Mouse (Mus musculus) kidney, embryonic 14.5 days (tissue): ENCODE data around the gene Spcs3. TPM values are rescaled to one million over a fixed set of nuclear protein-coding genes. Genes with fewer than 3 reads are reported as not detected.
A peak's percentile ranks its signal among the peaks of the same experiment; 100 is the strongest.

Source experiments
- ATAC-seq: fragments of 200-750 bp; cut with Nextera tagmentation; 2 replicates; pipeline ENCODE4 v1.8.0; 2017; ENCODE audit warnings: moderate number of reproducible peaks, mild to moderate bottlenecking, moderate TSS enrichment, moderate library complexity; ENCODE audit not compliant: low FRiP score, low TSS enrichment
- H3K27ac ChIP-seq: fragments of 300-500 bp; sonication (generic); 2 replicates; pipeline ENCODE4 v1.5.1; 2014; ENCODE audit warnings: low read depth, mild to moderate bottlenecking, low read length, moderate library complexity, mixed read lengths
- H3K27me3 ChIP-seq: fragments of 300-500 bp; sonication (generic); 2 replicates; pipeline ENCODE4 v1.6.1; 2014; ENCODE audit warnings: mild to moderate bottlenecking, low read length; ENCODE audit not compliant: control insufficient read depth, insufficient read depth
- H3K36me3 ChIP-seq: fragments of 300-500 bp; sonication (generic); 2 replicates; pipeline ENCODE4 v1.6.1; 2014; ENCODE audit warnings: low read length, mixed read lengths; ENCODE audit not compliant: control insufficient read depth, insufficient read depth
- H3K4me1 ChIP-seq: fragments of 300-500 bp; sonication (generic); 2 replicates; pipeline ENCODE4 v1.6.1; 2014; ENCODE audit warnings: low read length, mixed read lengths; ENCODE audit not compliant: control insufficient read depth, insufficient read depth
- H3K4me2 ChIP-seq: fragments of 300-500 bp; sonication (generic); replicated peaks from 2 replicates; pipeline ENCODE4 v1.6.1; 2014; ENCODE audit warnings: low read depth, mild to moderate bottlenecking, low read length
- H3K4me3 ChIP-seq: fragments of 300-500 bp; sonication (generic); 2 replicates; pipeline ENCODE4 v1.5.1; 2014; ENCODE audit warnings: mild to moderate bottlenecking, low read length
- H3K9ac ChIP-seq: fragments of 300-500 bp; sonication (generic); 2 replicates; pipeline ENCODE4 v1.6.1; 2014; ENCODE audit warnings: low read depth, mild to moderate bottlenecking, low read length, moderate library complexity
- H3K9me3 ChIP-seq: fragments of 300-500 bp; sonication (generic); 2 replicates; pipeline ENCODE4 v1.6.1; 2016; ENCODE audit warnings: low read length; ENCODE audit not compliant: control insufficient read depth
- WGBS: fragments of 180-500 bp; shearing (Covaris S2); extraction: QIAGEN DNeasy Blood & Tissue Kit; methylation state at CpG from one replicate; pipeline ENCODE4 v1.1.7; 2014; 5-methylcytosine and 5-hydroxymethylcytosine counted together
- polyA plus RNA-seq: library from polyadenylated mRNA; unstranded; fragments of >200 nt; fragmentation: Nextera tagmentation; extraction: Ambion mirVana; gene quantifications from 2 replicates; pipeline ENCODE4 v1.2.1, GENCODE M21; 2014

Spcs3 gene
- 66.2 and 99.4 TPM in 2 replicates for polyA plus RNA-seq

GRCm38 (mm10) chr8:54529382-54530296, at the start of gene Spcs3, which contains the start of gene Asb5:
Gene Spcs3 (minus strand): TSS chr8:54529998.
Gene Asb5 (plus strand): TSS chr8:54529580.
- WGBS: under 1% methylated on average over 80 of the region's 89 CpGs
- peak; percentile 98 for ATAC-seq
- peaks cover 13% of the 10 kb centered on the region; the same call in 1 of the 2 replicates for H3K36me3 ChIP-seq
- no peaks in the 10 kb centered on the region for H3K9me3 ChIP-seq
- peaks cover 11% of the 10 kb centered on the region; the same call in 1 of the 2 replicates for H3K4me1 ChIP-seq
- H3K9ac ChIP-seq: peak within 1 kb of the TSS; percentile 92
- H3K4me3 ChIP-seq: peak within 1 kb of the TSS; percentile 95
- peak within 1 kb of the TSS; percentile 48 for H3K4me2 ChIP-seq
- H3K27ac ChIP-seq: peak within 1 kb of the TSS; percentile 86
- no peaks in the 10 kb centered on the region for H3K27me3 ChIP-seq

- no peaks in the 10 kb centered on the region for H3K27me3 ChIP-seq
- no peak overlapping the region for H3K9ac ChIP-seq
- no peak for ATAC-seq
- no peaks in the 10 kb centered on the region for H3K9me3 ChIP-seq
- H3K27ac ChIP-seq: no peak overlapping the region
- WGBS: 54% methylated on average over 15 of the region's 15 CpGs
- no peak overlapping the region for H3K4me3 ChIP-seq
- no peaks in the 10 kb centered on the region for H3K4me1 ChIP-seq
- H3K36me3 ChIP-seq: no peaks in the 10 kb centered on the region
- no peak overlapping the region for H3K4me2 ChIP-seq
Observed at GRCm38 (mm10) chr8:54570618-54571609, 41.1 kb upstream of the Spcs3 start.

GRCm38 (mm10) chr8:54567168-54567567, 37.4 kb upstream of the Spcs3 start:
- WGBS: 74% methylated on average over 2 of the region's 2 CpGs

GRCm38 (mm10) chr8:54565603-54566260, 35.9 kb upstream of the Spcs3 start:
- H3K9me3 ChIP-seq: no peaks in the 10 kb centered on the region
- no peak overlapping the region for H3K9ac ChIP-seq
- H3K27ac ChIP-seq: no peak overlapping the region
- no peaks in the 10 kb centered on the region for H3K4me1 ChIP-seq
- 87% methylated on average over 7 of the region's 7 CpGs for WGBS
- no peaks in the 10 kb centered on the region for H3K36me3 ChIP-seq
- no peak for ATAC-seq
- H3K4me2 ChIP-seq: no peak overlapping the region
- no peaks in the 10 kb centered on the region for H3K27me3 ChIP-seq
- H3K4me3 ChIP-seq: no peak overlapping the region

More at GRCm38 (mm10) chr8:54567168-54567567, 37.4 kb upstream of the Spcs3 start:
- Histone ChIP-seq H3K36me3 (no peaks in the 10 kb centered on the region), H3K9ac (no peak overlapping the region), H3K4me1 (no peaks in the 10 kb centered on the region), H3K27ac (no peak overlapping the region), H3K27me3 (no peaks in the 10 kb centered on the region), H3K4me2 (no peak overlapping the region), H3K9me3 (no peaks in the 10 kb centered on the region), H3K4me3 (no peak overlapping the region)
- no peak for ATAC-seq

- WGBS: 73% methylated on average over 1 of the region's 1 CpGs
- H3K4me2 ChIP-seq: no peak overlapping the region
- no peaks in the 10 kb centered on the region for H3K9me3 ChIP-seq
- no peak for ATAC-seq
- H3K27me3 ChIP-seq: no peaks in the 10 kb centered on the region
- H3K4me3 ChIP-seq: no peak overlapping the region
- H3K9ac ChIP-seq: no peak overlapping the region
- no peaks in the 10 kb centered on the region for H3K4me1 ChIP-seq
- H3K36me3 ChIP-seq: no peaks in the 10 kb centered on the region
- H3K27ac ChIP-seq: no peak overlapping the region
Observed at GRCm38 (mm10) chr8:54565181-54565580, 35.4 kb upstream of the Spcs3 start.

GRCm38 (mm10) chr8:54562137-54562536, 32.3 kb upstream of the Spcs3 start:
- Histone ChIP-seq H3K9ac (no peak overlapping the region), H3K27ac (no peak overlapping the region), H3K27me3 (no peaks in the 10 kb centered on the region), H3K4me3 (no peak overlapping the region), H3K9me3 (no peaks in the 10 kb centered on the region), H3K4me2 (no peak overlapping the region), H3K36me3 (no peaks in the 10 kb centered on the region), H3K4me1 (no peaks in the 10 kb centered on the region)
- ATAC-seq: no peak
- WGBS: 65% methylated on average over 4 of the region's 4 CpGs

- H3K9ac ChIP-seq: no peak overlapping the region
- no peaks in the 10 kb centered on the region for H3K9me3 ChIP-seq
- H3K36me3 ChIP-seq: no peaks in the 10 kb centered on the region
- no peaks in the 10 kb centered on the region for H3K27me3 ChIP-seq
- H3K4me1 ChIP-seq: no peaks in the 10 kb centered on the region
- WGBS: 89% methylated on average over 2 of the region's 2 CpGs
- no peak overlapping the region for H3K4me2 ChIP-seq
- no peak for ATAC-seq
- H3K4me3 ChIP-seq: no peak overlapping the region
- no peak overlapping the region for H3K27ac ChIP-seq
Observed at GRCm38 (mm10) chr8:54554921-54555320, 25.1 kb upstream of the Spcs3 start.

GRCm38 (mm10) chr8:54550026-54550574, 20.3 kb upstream of the Spcs3 start:
- Histone ChIP-seq H3K9me3 (no peaks in the 10 kb centered on the region), H3K4me3 (no peak overlapping the region), H3K4me2 (no peak overlapping the region), H3K9ac (no peak overlapping the region), H3K36me3 (no peaks in the 10 kb centered on the region), H3K27ac (no peak overlapping the region), H3K4me1 (no peaks in the 10 kb centered on the region), H3K27me3 (no peaks in the 10 kb centered on the region)
- 84% methylated on average over 12 of the region's 12 CpGs for WGBS
- no peak for ATAC-seq
